Mouse (Mus musculus): ENCODE data around the gene Hey2.

- no peak for TF ChIP-seq CEBPB (IDR thresholded peaks at IDR 0.05; ENCODE audit: low read depth)
- no peak for TF ChIP-seq MYOD1 (IDR thresholded peaks at IDR 0.05; ENCODE audit: control insufficient read depth, insufficient read length, low read depth)
- TF ChIP-seq CTCF (IDR thresholded peaks at IDR 0.05; ENCODE audit: control insufficient read depth, insufficient read depth, insufficient read length) = no peak
- TF ChIP-seq MAX (IDR thresholded peaks at IDR 0.05) = no peak
- no peak for TF ChIP-seq USF1 (IDR thresholded peaks at IDR 0.05; ENCODE audit: low read depth)
These were observed 1.8 kb downstream of the Hey2 start for GRCm38 (mm10) chr10:30840824-30841223.

Data from C2C12 (cell line).